Mouse (Mus musculus) MEL (cell line): ENCODE measurements around the gene E130114P18Rik. TPM values are rescaled to one million over a fixed set of nuclear protein-coding genes. Genes with fewer than 3 reads are reported as not detected.

Source experiments
- DNase-seq: peaks from one replicate; pipeline ENCODE4 v3.0.0; 2011; ENCODE audit warnings: low read depth, low spot score
- H3K27ac ChIP-seq: 2 replicates; pipeline ENCODE4 v1.5.1; 2012; ENCODE audit warnings: low read depth, mild to moderate bottlenecking, control low read depth, low read length, moderate library complexity; ENCODE audit not compliant: control insufficient read depth
- H3K27me3 ChIP-seq, 2 experiments: fragments of 150-350 bp in 1 of 2; sonication (generic) in 1 of 2; 2 replicates each; pipeline ENCODE4 v1.6.1; 2012; ENCODE audit warnings: low read length in 2 of 2, mild to moderate bottlenecking in 2 of 2, improper control_type of control experiment in 1 of 2, moderate library complexity in 1 of 2; ENCODE audit not compliant: insufficient read depth in 2 of 2, control insufficient read depth in 1 of 2
- H3K36me3 ChIP-seq, 2 experiments: 2 replicates each; pipeline ENCODE4 v1.6.1; 2012 to 2014; ENCODE audit warnings: low read length in 2 of 2, improper control_type of control experiment in 1 of 2, inconsistent platforms in 1 of 2, mild to moderate bottlenecking in 1 of 2; ENCODE audit not compliant: insufficient read depth in 2 of 2, control insufficient read depth in 1 of 2
- H3K4me1 ChIP-seq, 2 experiments: fragments of 150-350 bp in 1 of 2; sonication (generic) in 1 of 2; 2 replicates each; pipeline ENCODE4 v1.6.1; 2012; ENCODE audit warnings: low read length in 2 of 2, improper control_type of control experiment in 1 of 2, mild to moderate bottlenecking in 1 of 2; ENCODE audit not compliant: insufficient read depth in 2 of 2, control insufficient read depth in 1 of 2
- H3K4me3 ChIP-seq, 2 experiments: fragments of 150-350 bp in 1 of 2; sonication (generic) in 1 of 2; 2 replicates each; pipeline ENCODE4 v1.5.1; 2012; ENCODE audit warnings: low read depth in 2 of 2, low read length in 2 of 2, mild to moderate bottlenecking in 2 of 2, moderate library complexity in 2 of 2, control low read depth in 1 of 2, improper control_type of control experiment in 1 of 2; ENCODE audit not compliant: control insufficient read depth in 1 of 2, insufficient read depth in 1 of 2
- H3K79me2 ChIP-seq: 2 replicates; pipeline ENCODE4 v1.6.1; 2012; ENCODE audit warnings: mild to moderate bottlenecking, low read length, moderate library complexity; ENCODE audit not compliant: control insufficient read depth, poor library complexity, insufficient read depth
- H3K9ac ChIP-seq: 2 replicates; pipeline ENCODE4 v1.6.1; 2012; ENCODE audit warnings: low read depth, mild to moderate bottlenecking, control low read depth, low read length, moderate library complexity; ENCODE audit not compliant: control insufficient read depth, poor library complexity, severe bottlenecking
- H3K9me3 ChIP-seq: fragments of 150-350 bp; sonication (generic); replicated peaks from 2 replicates; pipeline ENCODE4 v1.6.1; 2012; ENCODE audit warnings: mild to moderate bottlenecking, low read length, improper control_type of control experiment, moderate library complexity; ENCODE audit not compliant: insufficient read depth
- BHLHE40 ChIP-seq: IDR thresholded peaks from 2 replicates; pipeline ENCODE4 v1.6.1; 2012; ENCODE audit warnings: low read depth, mild to moderate bottlenecking, inconsistent platforms, low read length, improper control_type of control experiment, borderline replicate concordance
- E2F4 ChIP-seq: IDR thresholded peaks from 2 replicates; pipeline ENCODE4 v1.6.1; 2011; ENCODE audit warnings: low read depth, low read length, improper control_type of control experiment, borderline replicate concordance
- ETS1 ChIP-seq: IDR thresholded peaks from 2 replicates; pipeline ENCODE4 v1.6.1; 2012; ENCODE audit warnings: low read depth, mild to moderate bottlenecking, inconsistent platforms, low read length, improper control_type of control experiment, moderate library complexity
- GABPA ChIP-seq: IDR thresholded peaks from 2 replicates; pipeline ENCODE4 v1.6.1; 2012; ENCODE audit warnings: low read depth, mild to moderate bottlenecking, inconsistent platforms, low read length, improper control_type of control experiment, moderate library complexity
- GATA1 ChIP-seq: IDR thresholded peaks from 2 replicates; pipeline ENCODE4 v1.6.1; 2011; ENCODE audit warnings: low read depth, low read length, improper control_type of control experiment
- HCFC1 ChIP-seq: IDR thresholded peaks from 2 replicates; pipeline ENCODE4 v1.6.1; 2012; ENCODE audit warnings: low read depth, mild to moderate bottlenecking, inconsistent platforms, low read length, improper control_type of control experiment, moderate library complexity
- JUND ChIP-seq: IDR thresholded peaks from 2 replicates; pipeline ENCODE4 v1.6.1; 2011; ENCODE audit warnings: low read depth, mild to moderate bottlenecking, improper control_type of control experiment, low read length
- KAT2A ChIP-seq: conservative IDR thresholded peaks from 2 replicates; pipeline ENCODE4 v1.6.1; 2012; ENCODE audit warnings: low read depth, low read length, improper control_type of control experiment, inconsistent platforms
- MXI1 ChIP-seq: IDR thresholded peaks from 2 replicates; pipeline ENCODE4 v1.6.1; 2011; ENCODE audit warnings: mild to moderate bottlenecking, low read depth, low read length, improper control_type of control experiment
- MYB ChIP-seq: IDR thresholded peaks from 2 replicates; pipeline ENCODE4 v1.6.1; 2011; ENCODE audit warnings: mild to moderate bottlenecking, low read depth, low read length, improper control_type of control experiment
- POLR2A ChIP-seq, 2 experiments: IDR thresholded peaks; 2 replicates each; pipeline ENCODE4 v1.6.1; 2011 to 2012; ENCODE audit warnings: low read length in 2 of 2, mild to moderate bottlenecking in 2 of 2, control low read depth in 1 of 2, improper control_type of control experiment in 1 of 2, low read depth in 1 of 2, moderate library complexity in 1 of 2; ENCODE audit not compliant: control insufficient read depth in 1 of 2, insufficient read depth in 1 of 2, poor library complexity in 1 of 2
- POLR2AphosphoS2 ChIP-seq: IDR thresholded peaks from 2 replicates; pipeline ENCODE4 v1.6.1; 2011; ENCODE audit warnings: low read length, improper control_type of control experiment
- POLR2AphosphoS5 ChIP-seq: IDR thresholded peaks from 2 replicates; pipeline ENCODE4 v1.6.1; 2012; ENCODE audit warnings: low read depth, borderline replicate concordance, mild to moderate bottlenecking, inconsistent platforms, low read length, moderate library complexity, mixed read lengths
- RAD21 ChIP-seq: IDR thresholded peaks from 2 replicates; pipeline ENCODE4 v1.6.1; 2011; ENCODE audit warnings: mild to moderate bottlenecking, low read depth, low read length, improper control_type of control experiment
- SIN3A ChIP-seq: IDR thresholded peaks from 2 replicates; pipeline ENCODE4 v1.6.1; 2012; ENCODE audit warnings: low read length, improper control_type of control experiment, inconsistent platforms
- SMC3 ChIP-seq: IDR thresholded peaks from 2 replicates; pipeline ENCODE4 v1.6.1; 2011; ENCODE audit warnings: low read depth, low read length, improper control_type of control experiment
- TAL1 ChIP-seq: IDR thresholded peaks from 2 replicates; pipeline ENCODE4 v1.6.1; 2012; ENCODE audit warnings: mild to moderate bottlenecking, inconsistent platforms, low read length, moderate library complexity, mixed read lengths
- TCF12 ChIP-seq: IDR thresholded peaks from 2 replicates; pipeline ENCODE4 v1.6.1; 2014; ENCODE audit warnings: low read depth, mild to moderate bottlenecking, inconsistent platforms, low read length, improper control_type of control experiment, moderate library complexity
- UBTF ChIP-seq: IDR thresholded peaks from 2 replicates; pipeline ENCODE4 v1.6.1; 2012; ENCODE audit warnings: low read depth, mild to moderate bottlenecking, inconsistent platforms, low read length, improper control_type of control experiment, moderate library complexity, borderline replicate concordance; ENCODE audit not compliant: insufficient read depth
- ZC3H11A ChIP-seq: IDR thresholded peaks from 2 replicates; pipeline ENCODE4 v1.6.1; 2012; ENCODE audit warnings: low read depth, mild to moderate bottlenecking, inconsistent platforms, low read length, improper control_type of control experiment
- ZKSCAN1 ChIP-seq: IDR thresholded peaks from 2 replicates; pipeline ENCODE4 v1.6.1; 2012; ENCODE audit warnings: low read depth, mild to moderate bottlenecking, inconsistent platforms, low read length, improper control_type of control experiment, moderate library complexity
- ZMIZ1 ChIP-seq: IDR thresholded peaks from 2 replicates; pipeline ENCODE4 v1.6.1; 2012; ENCODE audit warnings: low read depth, mild to moderate bottlenecking, inconsistent platforms, low read length, improper control_type of control experiment, moderate library complexity
- ZNF384 ChIP-seq: IDR thresholded peaks from 2 replicates; pipeline ENCODE4 v1.6.1; 2012; ENCODE audit warnings: low read depth, mild to moderate bottlenecking, inconsistent platforms, low read length, improper control_type of control experiment
- polyA plus RNA-seq, 2 experiments: library from polyadenylated mRNA; stranded (reverse) in 1 of 2; unstranded in 1 of 2; fragments of >175 nt in 1 of 2; fragments of >200 nt in 1 of 2; gene quantifications; 2 replicates each; pipeline versions ENCODE4 v1.2.1 to v1.2.4; 2012; ENCODE audit warnings: low replicate concordance in 2 of 2, low read depth in 1 of 2; ENCODE audit not compliant: insufficient read length in 2 of 2, insufficient read depth in 1 of 2, missing spikeins in 1 of 2
- total RNA-seq: library from RNA; depleted of rRNA; stranded (reverse); fragments of 300-350 nt; gene quantifications from 2 replicates; pipeline ENCODE4 v1.2.3, GENCODE M21; 2012

The E130114P18Rik gene
- total and polyA plus RNA-seq, 3 experiments, result not detected

GRCm38 (mm10) chr4:97661611-97662273 is 116.1 kb downstream of the E130114P18Rik start:
- H3K79me2 ChIP-seq, result no peaks in the 10 kb centered on the region
- peaks cover 4 to 9% of the 10 kb centered on the region in 2 experiments; a peak in 3 of 4 replicates for H3K27me3 ChIP-seq
- TF ChIP-seq GATA1 (no peak), ETS1 (no peak), SMC3 (no peak), POLR2AphosphoS5 (no peak), SIN3A (no peak), POLR2A (IDR thresholded peaks at IDR 0.05; ENCODE audit: control insufficient read depth in 1 of 2, insufficient read depth in 1 of 2, low read depth in 1 of 2, low read length in 2 of 2, poor library complexity in 1 of 2) (no peak), E2F4 (no peak), TCF12 (no peak), JUND (no peak), POLR2AphosphoS2 (no peak)
- TF ChIP-seq, all 39 proteins: peak for 0
- Histone ChIP-seq H3K4me1 (no peaks in the 10 kb centered on the region), H3K4me3 (no peak overlapping the region), H3K9me3 (no peaks in the 10 kb centered on the region), H3K27ac (no peak overlapping the region), H3K36me3 (no peaks in the 10 kb centered on the region), H3K9ac (no peak overlapping the region)
- no peak for DNase-seq

GRCm38 (mm10) chr4:97657586-97657985 is 120.3 kb downstream of the E130114P18Rik start:
- H3K27me3 ChIP-seq, result peaks cover 0 to 11% of the 10 kb centered on the region in 2 experiments
- TF ChIP-seq ZMIZ1, result no peak
- no peak for TF ChIP-seq TAL1
- no peak for TF ChIP-seq POLR2AphosphoS2
- no peak for TF ChIP-seq GABPA
- TF ChIP-seq MYB, result no peak
- no peak for TF ChIP-seq KAT2A
- TF ChIP-seq POLR2AphosphoS5, result no peak
- no peak for TF ChIP-seq ZNF384
- TF ChIP-seq MXI1, result no peak
- no peak for TF ChIP-seq ZKSCAN1
- no peak for TF ChIP-seq JUND
- TF ChIP-seq ZC3H11A, result no peak
- no peak for TF ChIP-seq UBTF
- no peak for TF ChIP-seq RAD21
- TF ChIP-seq BHLHE40, result no peak
- no peak for TF ChIP-seq HCFC1
- no peak for TF ChIP-seq POLR2A (IDR thresholded peaks at IDR 0.05; ENCODE audit: control insufficient read depth in 1 of 2, insufficient read depth in 1 of 2, low read depth in 1 of 2, low read length in 2 of 2, poor library complexity in 1 of 2)
- no peak for DNase-seq
- no peak overlapping the region for H3K9ac ChIP-seq
- no peaks in the 10 kb centered on the region for H3K79me2 ChIP-seq
- H3K27ac ChIP-seq, result no peak overlapping the region
- H3K9me3 ChIP-seq, result no peaks in the 10 kb centered on the region
- peaks cover 0 to 5% of the 10 kb centered on the region in 2 experiments; a peak in 2 of 4 replicates for H3K4me1 ChIP-seq
- peaks cover 0 to 2% of the 10 kb centered on the region in 2 experiments; a peak in 2 of 4 replicates for H3K36me3 ChIP-seq
- H3K4me3 ChIP-seq, result no peak overlapping the region
